Mouse (Mus musculus) CD4-positive, CD25-positive, alpha-beta regulatory T cell (primary cell): ENCODE measurements around the gene Foxe1. TPM values are rescaled to one million over a fixed set of nuclear protein-coding genes. Genes with fewer than 3 reads are reported as not detected.

Source experiments
- polyA plus RNA-seq: library from polyadenylated mRNA; unstranded; fragments of 100-300 nt; shearing (Covaris generic); gene quantifications from one replicate; pipeline ENCODE4 v1.2.1, GENCODE M21; 2017

Foxe1 gene
- polyA plus RNA-seq = not detected

DNA sequence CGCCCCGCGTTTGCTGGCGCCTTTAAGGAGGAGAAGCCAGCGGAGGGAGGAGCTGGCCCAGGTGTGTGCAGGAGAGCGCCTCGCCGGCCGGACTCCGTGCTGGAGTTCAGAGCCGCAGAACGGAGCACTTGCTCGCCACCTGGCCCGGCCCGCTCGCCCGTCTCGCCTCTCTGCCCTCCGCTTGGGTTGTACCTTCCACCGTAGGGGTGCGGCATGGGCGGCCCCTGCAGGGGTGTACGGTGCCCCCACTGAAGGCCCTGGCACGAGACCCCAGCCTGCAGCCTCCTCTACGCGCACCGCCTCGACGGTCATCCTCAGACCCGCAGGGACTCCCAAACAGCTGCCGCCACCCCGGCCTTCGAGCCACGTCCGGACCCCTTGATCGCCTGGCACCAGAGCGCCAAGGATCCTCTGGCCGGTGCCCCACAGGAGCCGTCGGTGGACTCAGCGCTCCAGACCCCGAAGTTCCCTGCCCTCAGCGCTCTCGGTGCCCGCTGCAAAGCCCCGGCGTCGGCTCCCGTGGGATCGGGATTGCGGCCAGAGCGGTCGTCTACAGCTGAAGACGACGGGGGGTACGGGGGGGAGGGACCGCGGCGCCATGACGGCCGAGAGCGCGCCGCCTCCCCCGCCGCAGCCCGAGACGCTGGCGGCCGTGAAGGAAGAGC is at the start of gene Foxe1:
Gene Foxe1 (plus strand): TSS at position 14 of the 665 bp plus-strand sequence.

DNA sequence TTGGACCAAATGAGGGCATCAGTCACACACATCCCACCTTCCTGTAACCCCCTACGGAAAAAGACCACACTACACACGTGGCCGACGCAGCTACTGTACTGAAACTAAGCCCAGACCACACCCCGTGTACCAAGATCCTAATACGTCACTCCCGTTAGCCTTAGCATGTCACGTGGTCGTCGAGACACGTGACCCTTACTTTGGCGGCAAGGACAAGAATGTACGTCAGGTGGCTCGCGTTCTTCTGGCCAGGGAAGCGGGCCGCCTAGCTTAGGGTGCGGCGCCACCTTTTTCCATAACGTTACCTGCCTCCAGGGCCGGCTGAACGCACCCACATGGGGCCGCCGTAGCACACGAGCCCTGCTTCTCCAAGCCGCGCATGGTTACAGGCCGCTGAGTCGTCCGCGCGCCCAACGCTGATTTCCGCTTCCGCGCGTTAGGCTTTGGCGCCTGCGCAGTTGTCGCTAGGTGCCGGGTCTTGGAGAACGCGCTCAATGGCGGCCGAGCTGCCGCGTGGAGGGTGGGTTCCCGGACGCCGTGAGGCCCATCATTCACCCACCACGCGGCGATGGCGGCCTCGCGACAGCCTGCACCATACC is 45.7 kb downstream of the Foxe1 start, which contains the start of gene Trmo:
Gene Trmo (minus strand): TSS at position 425 of the 599 bp plus-strand sequence.

Other genes with a start within 250 kb of the Foxe1 start
- gene Ncbp1, start 205.0 kb upstream of the Foxe1 start, polyA plus RNA-seq = 96.5 TPM
- gene Tstd2, start 204.9 kb upstream of the Foxe1 start, polyA plus RNA-seq = 38.4 TPM
- gene Xpa, start 147.3 kb upstream of the Foxe1 start, polyA plus RNA-seq = 42.5 TPM
- gene Trmo, start 45.8 kb downstream of the Foxe1 start, polyA plus RNA-seq = 23.5 TPM
- 0.55 TPM for gene Hemgn, start 69.9 kb downstream of the Foxe1 start, polyA plus RNA-seq
- gene Anp32b, start 107.3 kb downstream of the Foxe1 start, polyA plus RNA-seq = 235 TPM
- 75.5 TPM for gene Nans, start 145.6 kb downstream of the Foxe1 start, polyA plus RNA-seq
- gene Trim14, start 192.5 kb downstream of the Foxe1 start, polyA plus RNA-seq = 158 TPM